Mouse (Mus musculus) adrenal gland, postnatal 14 days (tissue): ENCODE results near the gene Zfp113. TPM values are rescaled to one million over a fixed set of nuclear protein-coding genes. Genes with fewer than 3 reads are reported as not detected.

Experiments
- DNase-seq: peaks from one replicate; pipeline ENCODE4 v3.0.0; 2021; ENCODE audit warnings: mixed read lengths
- long read RNA-seq, 2 experiments: library from polyadenylated mRNA; stranded (forward); transcript quantifications; one replicate each; pipeline ENCODE4 v2.0.0; 2021
- total RNA-seq: library from RNA; stranded (reverse); gene quantifications from 2 replicates; pipeline ENCODE4 v1.2.3, GENCODE M21; 2021

Gene Zfp113
- total RNA-seq, result 12.5 and 15.4 TPM in 2 replicates
- long read RNA-seq, experiment 1, full-length matches to known transcripts, result 2 of 5 reads
- long read RNA-seq, experiment 1, partial matches to known transcripts, result 0 of 5 reads
- long read RNA-seq, experiment 1, other reads (novel, unspliced or antisense), result 3 of 5 reads
- long read RNA-seq, experiment 2, full-length matches to known transcripts, result 4 of 5 reads
- long read RNA-seq, experiment 2, partial matches to known transcripts, result 0 of 5 reads
- long read RNA-seq, experiment 2, other reads (novel, unspliced or antisense), result 1 of 5 reads

DNA sequence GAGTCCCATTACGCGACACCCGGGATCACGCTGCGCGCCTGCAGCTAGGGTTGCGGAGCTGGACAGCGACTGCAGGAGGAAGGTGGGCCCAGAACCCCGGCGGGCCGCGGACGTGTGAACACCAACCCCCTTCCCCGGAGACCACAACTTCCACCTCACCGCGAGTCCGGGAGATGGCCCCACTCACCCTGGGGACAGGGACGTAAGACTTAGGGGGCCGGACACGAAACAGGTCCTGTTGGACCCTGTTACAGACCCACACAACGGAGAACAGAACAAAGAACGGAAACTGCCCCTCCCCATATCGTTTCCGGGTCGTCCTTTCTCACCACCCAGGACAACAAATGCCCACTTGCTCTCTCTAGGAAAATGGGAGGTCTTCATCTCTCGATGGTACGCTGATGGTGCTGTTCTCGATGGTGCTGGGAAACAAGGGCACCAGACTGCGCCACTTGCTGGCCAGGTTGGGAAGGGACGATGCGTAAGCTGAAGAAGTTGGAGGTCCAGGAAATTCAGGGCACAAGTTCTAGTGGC lies at the start of gene Zfp113:
Zfp113 (minus strand) TSS at position 302 of the 534 bp plus-strand sequence.
- DNase-seq, result peak; percentile 93

DNA sequence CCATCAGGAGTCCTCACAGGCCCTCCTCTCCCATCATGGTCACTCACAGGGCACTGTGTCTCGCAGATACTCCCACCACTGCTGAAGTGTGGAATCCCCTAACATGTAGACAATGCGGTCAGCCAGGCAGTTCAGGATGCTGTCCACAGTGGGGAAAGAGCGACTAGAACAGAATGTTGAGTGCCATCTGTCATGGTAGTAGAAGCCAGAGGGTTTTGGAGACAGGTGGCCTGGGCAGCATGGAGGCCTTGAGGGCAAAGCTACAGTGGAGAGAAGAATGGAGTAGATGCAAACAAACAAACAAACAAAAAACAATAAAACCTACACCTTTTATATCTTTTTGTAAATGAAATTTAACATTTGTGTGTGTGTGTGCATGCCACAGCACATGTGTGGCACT lies 46.5 kb upstream of the Zfp113 start:
- no peak for DNase-seq

DNA sequence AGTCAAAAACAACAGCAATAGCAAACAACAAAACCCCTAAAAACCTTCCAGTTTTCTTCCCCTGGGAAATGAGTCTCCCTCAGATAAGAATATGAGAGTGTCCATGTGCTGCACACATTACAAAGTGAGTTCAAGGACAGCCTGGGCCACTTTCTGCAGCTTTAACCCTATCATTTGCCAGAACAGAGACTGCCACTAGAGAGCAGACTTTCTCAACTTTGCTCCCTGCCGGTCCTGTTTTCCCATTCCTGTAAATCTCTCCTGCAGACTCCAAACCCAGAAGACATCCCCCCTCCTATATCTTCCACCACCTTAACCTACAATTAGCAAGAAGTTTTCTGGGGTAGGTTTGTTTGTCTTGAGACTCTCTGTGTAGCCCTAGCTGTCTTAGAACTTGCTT lies 44.0 kb upstream of the Zfp113 start:
- peak; percentile 54 for DNase-seq

DNA sequence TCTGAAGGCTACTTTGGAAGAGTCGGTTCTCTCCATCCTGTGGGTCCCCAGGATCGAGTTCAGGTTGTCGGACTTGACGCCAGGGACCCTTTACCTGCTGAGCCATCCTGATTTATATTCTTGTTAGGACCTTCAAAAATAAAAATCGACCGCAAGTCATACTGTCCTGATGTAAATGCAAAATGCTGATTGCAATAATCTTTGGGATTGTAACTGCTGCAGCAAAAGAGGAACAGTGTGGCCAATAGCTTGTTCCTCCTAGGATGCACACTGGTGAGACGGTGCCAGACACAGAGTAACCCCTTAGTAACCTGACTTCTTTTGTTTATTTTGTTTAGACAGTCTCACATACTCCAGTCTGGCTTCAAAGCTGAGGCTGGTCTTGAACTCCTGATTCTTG lies 39.9 kb upstream of the Zfp113 start:
- DNase-seq, result no peak

DNA sequence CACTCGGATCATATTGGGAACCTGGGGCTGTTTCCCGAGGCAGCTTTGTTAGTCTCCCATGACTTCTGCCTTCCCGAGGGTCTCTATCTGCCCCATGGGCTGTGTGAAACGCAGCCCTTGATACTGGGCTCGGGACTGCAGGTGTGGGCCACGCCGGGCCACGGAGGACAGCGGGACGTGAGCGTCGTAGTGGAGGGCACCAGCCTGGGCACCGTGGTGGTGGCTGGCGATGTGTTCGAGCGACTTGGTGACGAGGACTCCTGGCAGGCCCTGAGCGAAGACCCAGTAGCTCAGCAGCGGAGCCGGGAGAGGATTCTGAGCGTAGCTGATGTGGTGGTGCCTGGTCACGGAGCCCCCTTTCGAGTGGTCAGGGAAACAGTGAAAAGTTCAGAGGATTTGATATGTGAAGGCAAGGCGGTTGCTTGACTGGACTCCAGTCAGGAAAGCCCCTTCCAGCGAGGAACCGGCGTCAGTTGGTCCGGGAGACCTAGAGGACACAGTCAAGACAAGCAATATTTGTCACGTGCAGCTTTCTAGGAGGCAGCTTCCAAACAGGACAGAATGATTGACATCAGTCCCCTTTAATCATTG lies 39.3 kb upstream of the Zfp113 start:
- DNase-seq, result peak; percentile 55

DNA sequence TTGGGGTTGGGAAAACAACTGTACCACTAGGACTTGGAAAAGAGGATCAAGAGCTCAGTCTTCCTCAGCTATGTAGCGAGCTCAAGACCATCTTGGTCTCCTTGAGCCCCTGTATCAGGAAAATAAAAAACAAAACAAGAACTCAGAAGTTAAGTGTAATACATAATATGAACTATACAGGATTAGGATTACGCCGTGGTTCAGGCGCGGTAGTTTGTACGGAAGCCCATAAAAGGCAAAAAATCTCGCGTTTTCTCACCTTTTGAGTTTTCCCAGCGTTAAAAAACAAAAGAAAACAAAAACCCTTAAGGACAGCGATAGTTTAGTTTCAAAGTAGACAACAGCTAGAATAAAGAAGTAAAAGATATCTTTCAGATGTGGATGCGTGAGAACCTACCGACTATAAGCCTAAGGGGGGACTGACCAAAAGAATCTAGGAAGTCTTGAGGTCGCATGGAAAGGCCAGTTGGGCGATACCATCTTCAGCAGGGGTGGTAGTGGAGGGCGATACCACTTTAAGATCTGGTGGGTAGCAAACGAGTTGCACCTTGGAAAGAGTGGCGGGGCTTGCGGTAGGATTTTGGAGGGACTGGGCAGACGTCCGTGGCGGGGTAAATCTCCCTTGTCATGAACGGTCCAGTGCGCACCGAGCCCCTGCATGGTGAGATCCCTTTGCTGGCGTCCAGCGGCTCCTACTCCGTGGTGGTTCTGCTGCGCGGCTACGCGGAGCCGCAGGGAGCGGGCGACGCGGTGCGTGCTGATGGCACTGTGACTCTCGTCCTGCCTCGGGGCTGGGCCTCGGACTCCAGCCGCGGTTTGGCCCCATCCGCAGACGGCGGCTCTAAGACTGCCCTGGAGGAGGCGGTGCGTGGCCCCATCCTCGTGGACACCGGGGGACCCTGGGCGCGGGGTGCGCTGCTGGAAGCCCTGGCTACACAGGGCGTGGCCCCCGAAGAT lies 38.5 kb upstream of the Zfp113 start, which contains the start of gene Mblac1:
Mblac1 (plus strand) TSS at position 544 of the 957 bp plus-strand sequence.
- peak; percentile 90 for DNase-seq

DNA sequence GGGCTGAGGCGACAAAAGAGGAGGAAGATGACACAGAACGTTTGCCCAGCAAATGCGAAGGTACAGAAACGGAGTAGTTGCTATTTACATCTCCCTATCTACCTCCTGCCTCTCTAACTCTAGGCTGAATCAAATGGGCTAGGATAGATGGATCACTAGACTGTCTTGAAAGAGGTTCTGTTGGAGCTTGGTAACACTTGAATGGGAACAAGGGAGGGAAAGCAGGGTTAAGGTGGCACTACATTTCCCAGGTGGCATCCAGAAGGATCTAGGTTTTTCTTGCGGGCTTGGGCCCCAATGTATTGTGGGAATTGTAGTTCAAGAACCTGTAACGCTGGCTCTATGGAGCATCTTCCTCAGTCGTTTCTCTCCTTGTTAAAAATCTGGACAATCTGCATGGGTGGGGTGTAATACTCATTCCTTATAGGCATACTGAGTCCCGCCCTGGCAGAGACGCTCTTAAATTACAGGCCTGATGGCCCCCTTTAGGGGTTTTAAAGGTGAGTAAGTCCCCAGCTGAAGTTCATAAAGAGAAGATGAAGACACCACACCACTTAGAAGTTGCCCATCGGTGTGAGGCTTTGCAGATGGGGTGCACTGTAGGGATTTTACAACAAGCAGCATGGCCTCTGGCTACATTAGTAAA lies 32.2 kb upstream of the Zfp113 start:
- peak; percentile 76 for DNase-seq

DNA sequence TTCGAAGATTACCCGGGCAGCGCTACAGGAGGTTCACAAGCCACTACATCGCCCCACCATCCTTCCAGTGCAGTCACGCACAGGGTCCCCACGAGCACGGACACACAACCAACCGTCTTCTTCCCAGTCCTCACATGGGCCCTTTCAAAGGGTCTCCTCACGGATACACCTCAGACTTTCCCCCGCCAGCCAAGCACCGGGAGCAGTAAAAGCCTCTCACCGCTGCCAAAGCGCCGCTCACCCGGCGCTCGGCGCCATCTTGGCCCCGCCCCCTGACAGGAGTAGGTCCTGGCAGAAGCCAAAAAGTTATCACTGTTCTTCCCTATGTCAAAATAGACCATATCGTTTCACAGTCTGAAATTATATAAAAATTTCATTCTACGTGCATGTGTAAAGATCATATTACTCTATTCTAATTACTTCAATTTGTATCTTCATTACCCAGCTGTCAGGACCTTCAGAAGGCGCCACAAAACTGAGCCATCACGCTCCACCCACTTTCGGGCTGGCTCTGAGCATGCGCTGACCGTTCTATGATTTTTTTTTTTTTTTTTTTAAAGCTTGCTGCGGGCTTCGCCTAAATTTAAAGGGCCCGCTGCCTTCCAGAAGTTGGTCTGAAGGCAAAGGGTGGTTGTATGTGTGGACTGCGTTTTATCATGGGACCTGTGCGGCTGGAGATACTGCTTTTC lies 31.6 kb upstream of the Zfp113 start, which contains the start of the genes Taf6 and Cnpy4:
Taf6 (minus strand) TSS at position 502 of the 689 bp plus-strand sequence.
Cnpy4 (plus strand) TSS at position 536 of the 689 bp plus-strand sequence.
- DNase-seq, result peak; percentile 88

DNA sequence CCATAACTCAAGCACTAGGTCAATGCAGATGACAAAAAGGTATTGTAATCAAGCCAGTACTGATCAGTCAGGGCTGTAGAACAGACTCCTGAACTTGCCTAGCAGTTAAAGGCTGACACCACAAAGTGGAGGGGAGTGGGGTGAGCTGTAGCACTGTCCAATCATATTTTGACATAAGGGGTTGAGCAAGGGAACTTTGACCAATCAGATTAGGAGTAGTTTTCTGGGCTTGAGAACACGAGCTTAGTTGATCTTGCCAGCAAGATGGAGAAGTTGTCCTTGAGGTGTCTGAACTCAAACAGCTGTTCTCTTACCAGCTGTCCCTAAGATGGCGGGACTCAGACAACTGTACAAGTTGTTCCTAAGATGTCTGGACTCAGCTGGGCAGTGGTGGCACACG lies 17.7 kb upstream of the Zfp113 start:
- DNase-seq, result no peak

DNA sequence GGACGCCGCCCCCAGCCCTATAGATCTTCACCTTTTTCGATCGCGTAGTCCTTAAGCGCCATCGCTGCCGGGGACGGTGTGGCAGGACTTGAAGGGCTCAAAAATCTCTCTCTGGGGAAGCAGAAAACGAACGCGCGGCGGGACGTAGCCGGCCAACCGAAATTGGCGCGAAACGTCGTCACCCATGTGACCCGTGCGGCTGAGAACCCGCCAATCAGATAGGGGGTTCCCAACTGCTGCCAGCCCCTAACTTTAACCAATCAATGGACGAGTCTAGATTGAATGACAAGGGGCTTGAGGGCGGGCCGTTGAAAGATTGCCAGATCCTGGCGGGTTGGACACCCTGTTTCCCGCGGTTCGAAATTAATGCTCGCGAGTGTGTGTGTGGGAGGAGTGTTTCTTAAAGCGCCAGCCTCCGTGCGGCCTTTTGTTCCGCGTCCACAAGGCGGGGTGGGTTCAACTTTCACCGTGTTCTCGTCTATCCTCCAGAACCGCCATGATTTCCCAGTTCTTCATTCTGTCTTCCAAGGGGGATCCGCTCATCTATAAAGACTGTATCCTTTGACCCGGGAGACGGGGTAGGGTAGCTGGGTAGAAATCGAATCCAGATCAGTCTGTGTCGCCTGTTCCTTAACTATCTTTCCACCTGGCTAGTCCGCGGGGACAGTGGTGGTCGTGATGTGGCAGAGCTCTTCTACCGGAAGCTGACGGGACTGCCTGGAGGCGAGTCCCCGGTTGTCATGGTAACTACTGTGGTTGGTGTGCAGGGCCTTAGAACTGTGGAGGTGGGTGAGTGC lies 16.3 kb upstream of the Zfp113 start, which contains the start of the genes Ap4m1 and Mcm7:
Ap4m1 (plus strand) TSS at position 308 of the 797 bp plus-strand sequence.
Mcm7 (minus strand) TSS at position 728 of the 797 bp plus-strand sequence.
- DNase-seq, result peak; percentile 98

DNA sequence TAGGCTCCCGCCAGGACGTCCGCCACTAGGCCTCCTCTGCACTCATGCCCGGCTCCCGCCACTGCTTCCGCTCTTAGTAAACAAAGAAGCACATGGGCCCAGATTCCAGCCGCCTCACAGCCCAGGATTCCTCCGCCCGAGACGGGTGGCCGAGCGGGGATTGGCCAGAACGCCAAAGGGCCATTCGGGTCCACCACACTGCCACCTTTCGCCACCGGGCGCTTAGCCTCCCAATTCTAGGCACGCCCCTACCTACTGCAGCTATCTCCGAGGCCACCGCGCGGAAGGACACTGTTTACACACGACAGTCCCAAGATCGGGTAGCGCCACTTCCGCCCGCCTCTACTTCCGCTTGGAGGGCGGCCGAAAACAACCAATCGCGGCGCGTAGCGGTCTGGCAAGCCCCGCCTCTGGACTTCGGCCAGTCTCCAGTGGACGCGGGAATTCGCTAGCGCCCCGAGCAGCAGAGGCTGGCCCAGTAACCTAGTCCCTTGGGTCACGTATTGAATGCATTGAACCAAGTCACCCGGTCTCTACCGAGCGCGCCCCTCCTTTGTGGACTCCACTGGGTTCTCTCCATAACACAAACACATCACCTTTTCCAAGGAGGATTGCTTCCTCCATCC lies 15.5 kb upstream of the Zfp113 start:
- peak; percentile 98 for DNase-seq

DNA sequence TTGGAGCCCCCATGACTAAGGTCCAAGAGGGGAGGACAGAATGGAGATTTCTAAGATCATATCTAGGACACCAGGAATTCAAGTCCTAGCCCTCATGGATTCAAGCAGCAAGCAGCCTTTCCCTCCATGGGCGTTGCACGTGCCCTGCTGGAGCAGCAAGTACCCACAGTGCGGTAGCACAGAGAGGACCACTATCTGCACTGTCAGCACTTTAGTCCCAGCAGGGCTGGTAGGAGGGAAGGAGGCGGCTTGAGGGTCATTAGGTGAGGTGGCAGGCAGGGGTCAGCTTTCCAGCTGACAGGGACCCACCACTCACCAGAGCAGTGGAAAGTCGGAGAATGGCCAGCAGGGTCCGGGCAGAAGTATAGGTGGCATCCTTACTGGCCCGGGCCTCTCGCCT lies 10.1 kb upstream of the Zfp113 start:
- DNase-seq, result no peak

DNA sequence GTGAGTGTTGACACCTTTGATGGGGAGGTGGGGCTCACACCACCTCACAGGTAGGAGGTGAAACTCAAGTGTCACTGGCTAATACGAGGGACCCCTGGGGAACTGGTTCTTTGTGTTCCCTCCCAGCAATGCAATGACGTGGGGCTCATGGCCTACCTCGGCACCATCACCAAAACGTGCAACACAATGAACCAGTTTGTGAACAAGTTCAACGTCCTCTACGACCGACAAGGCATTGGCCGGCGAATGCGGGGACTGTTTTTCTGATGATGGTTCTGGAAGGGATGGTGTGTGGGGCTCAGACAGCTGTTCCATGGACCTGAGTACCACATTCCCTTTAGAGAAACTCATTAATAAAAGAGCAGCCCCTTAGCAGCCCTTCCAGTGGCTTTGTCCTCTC lies 8.1 kb upstream of the Zfp113 start:
- no peak for DNase-seq

DNA sequence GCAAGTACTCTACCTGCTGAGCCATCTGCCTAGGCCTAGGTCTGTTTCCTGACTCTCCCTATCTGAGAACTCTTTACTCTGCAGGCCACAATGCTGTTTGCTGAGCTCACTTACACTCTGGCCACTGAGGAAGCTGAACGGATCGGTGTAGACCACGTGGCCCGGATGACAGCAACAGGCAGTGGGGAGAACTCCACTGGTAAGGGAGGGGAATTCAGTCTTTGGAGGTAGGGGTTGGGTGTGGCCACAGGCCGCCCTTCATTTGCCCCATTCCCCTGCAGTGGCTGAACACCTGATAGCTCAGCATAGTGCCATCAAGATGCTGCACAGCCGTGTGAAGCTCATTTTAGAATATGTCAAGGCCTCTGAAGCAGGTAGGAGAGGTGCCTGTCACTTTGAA lies 7.5 kb upstream of the Zfp113 start:
- no peak for DNase-seq

DNA sequence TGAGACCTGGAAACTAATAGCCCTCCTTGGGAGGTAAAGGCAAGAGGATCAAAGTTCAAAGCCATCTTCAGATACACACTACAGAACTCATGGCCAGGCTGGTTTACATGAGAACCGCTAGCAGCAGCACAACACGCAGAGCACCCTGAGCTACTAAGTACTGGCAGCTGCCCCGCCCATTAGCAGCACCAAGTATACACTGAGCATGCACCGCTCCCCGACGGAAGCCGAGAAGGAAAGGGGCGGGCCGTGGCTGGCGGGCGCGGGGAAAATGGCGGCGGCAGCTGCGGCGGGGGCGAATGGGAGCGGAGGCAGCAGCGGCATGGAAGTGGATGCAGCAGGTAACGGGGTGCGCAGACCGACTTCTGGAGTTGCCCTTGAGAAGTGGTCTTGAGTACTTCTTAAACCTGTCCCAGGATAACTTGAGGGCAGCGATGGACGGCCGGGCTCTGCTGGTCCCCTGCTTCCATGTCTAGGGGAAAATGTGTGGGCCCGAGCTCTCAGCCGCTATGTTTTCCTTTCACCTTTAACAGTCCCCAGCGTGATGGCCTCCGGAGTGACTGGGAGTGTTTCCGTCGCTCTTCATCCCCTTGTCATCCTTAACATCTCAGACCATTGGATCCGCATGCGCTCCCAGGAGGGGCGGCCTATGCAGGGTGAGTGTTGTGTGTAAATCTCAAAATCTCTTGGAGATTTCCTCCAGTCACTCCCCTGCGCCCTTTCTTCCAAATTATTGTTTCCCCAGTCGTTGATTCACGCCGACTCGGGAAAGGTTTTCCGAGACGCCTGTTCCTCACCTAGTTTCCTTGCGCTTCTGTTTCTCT lies 5.5 kb upstream of the Zfp113 start, which contains the start of gene Cops6:
Cops6 (plus strand) TSS at position 230 of the 824 bp plus-strand sequence.
- DNase-seq, result peak; percentile 98

DNA sequence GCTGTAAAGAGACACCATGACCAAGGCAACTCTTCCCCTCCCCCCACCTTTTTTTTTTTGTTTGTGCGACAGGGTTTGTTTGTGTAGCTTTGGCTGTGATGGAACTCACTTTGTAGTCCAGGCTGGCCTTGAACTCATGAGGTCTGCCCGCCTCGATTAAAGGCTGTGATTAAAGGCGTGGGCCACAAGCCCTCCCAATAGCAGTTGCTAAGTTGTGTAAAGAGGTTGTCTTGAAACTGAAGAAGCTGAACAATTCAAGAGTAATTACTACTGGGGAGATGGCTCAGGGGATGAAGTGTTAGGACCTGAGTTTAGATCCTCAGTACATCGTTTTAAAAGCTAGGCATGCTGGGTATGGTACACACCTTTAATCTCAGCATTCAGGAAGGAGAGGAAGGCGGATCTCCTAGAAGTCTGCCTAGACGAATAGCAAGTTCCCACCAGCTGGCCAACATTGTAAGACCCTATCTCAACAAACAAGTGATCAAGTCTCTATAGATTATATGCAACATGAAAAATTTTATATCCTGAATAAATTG lies 4.7 kb upstream of the Zfp113 start:
- DNase-seq, result no peak

DNA sequence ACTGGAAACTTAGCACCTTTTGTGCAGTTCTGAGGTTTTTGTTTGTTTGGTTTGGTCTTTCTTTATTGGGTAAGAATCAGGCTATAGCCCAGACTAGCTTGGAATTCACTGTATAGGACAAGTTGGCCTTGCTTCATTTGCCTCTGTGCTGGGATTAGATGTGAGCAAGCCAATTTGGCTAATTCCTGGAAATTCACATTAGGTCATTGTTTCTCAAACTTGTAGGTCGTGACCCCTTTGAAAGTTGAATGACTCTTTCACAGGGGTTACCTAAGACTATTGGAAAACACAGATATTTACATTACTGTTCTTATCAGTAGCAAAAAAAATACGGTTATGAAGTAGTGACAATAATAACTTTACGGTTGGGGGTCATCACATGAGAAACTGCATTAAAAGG lies 1.2 kb downstream of the Zfp113 start:
- no peak for DNase-seq

DNA sequence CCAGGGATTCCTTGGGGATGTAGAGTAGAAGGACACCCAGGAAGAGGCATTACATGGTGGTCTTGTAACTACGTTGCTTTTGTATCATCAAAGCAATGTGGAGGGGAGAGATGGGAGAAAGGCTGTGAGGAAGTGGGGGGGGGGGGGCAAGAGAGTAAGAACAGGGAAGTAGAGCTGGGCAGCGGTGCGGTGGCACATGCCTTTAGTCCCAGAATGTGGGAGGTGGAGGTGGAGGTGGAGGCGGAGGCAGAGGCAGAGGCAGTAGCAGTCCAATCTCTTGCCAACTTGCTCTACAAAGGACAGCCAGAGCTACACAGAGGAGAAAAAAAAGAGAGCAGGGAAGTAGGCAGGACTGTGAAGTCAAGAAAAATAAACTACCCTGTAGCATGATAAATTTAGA lies 17.0 kb downstream of the Zfp113 start:
- DNase-seq, result no peak
